Mouse (Mus musculus): ENCODE results near the gene Theg. TPM values are rescaled to one million over a fixed set of nuclear protein-coding genes. Genes with fewer than 3 reads are reported as not detected.

Gene Theg
- polyA plus RNA-seq, 1 experiment from 2014 or later, result not detected

GRCm38 (mm10) chr10:79559716-79560115, 27.4 kb downstream of the Theg start:
- no peak overlapping the region for H3K4me2 ChIP-seq (replicated peaks; ENCODE audit: low read depth, low read length)
- H3K27ac ChIP-seq (ENCODE audit: low read length), result no peak overlapping the region
- no peak for ATAC-seq (ENCODE audit: insufficient number of reproducible peaks, insufficient read depth, low FRiP score, low read depth)
- H3K36me3 ChIP-seq (ENCODE audit: control insufficient read depth, insufficient read depth, low read length), result no peaks in the 10 kb centered on the region
- no peaks in the 10 kb centered on the region for H3K9me3 ChIP-seq (ENCODE audit: control insufficient read depth, low read depth, low read length)
- 88% methylated on average over 2 of the region's 2 CpGs for WGBS
- H3K27me3 ChIP-seq (ENCODE audit: control insufficient read depth, insufficient read depth, low read length), result no peaks in the 10 kb centered on the region
- no peak overlapping the region for H3K9ac ChIP-seq (replicated peaks; ENCODE audit: low read depth, low read length)
- H3K4me3 ChIP-seq (ENCODE audit: low read depth, low read length), result no peak overlapping the region
- no peaks in the 10 kb centered on the region for H3K4me1 ChIP-seq (ENCODE audit: control insufficient read depth, insufficient read depth, low read length)

- no peak overlapping the region for H3K9ac ChIP-seq (replicated peaks; ENCODE audit: low read depth, low read length)
- H3K4me2 ChIP-seq (replicated peaks; ENCODE audit: low read depth, low read length), result no peak overlapping the region
- H3K9me3 ChIP-seq (ENCODE audit: control insufficient read depth, low read depth, low read length), result no peaks in the 10 kb centered on the region
- H3K4me3 ChIP-seq (ENCODE audit: low read depth, low read length), result no peak overlapping the region
- peaks cover 15% of the 10 kb centered on the region for H3K4me1 ChIP-seq (ENCODE audit: control insufficient read depth, insufficient read depth, low read length)
- H3K27me3 ChIP-seq (ENCODE audit: control insufficient read depth, insufficient read depth, low read length), result no peaks in the 10 kb centered on the region
- H3K27ac ChIP-seq (ENCODE audit: low read length), result no peak overlapping the region
- WGBS, result 94% methylated on average over 5 of the region's 5 CpGs
- H3K36me3 ChIP-seq (ENCODE audit: control insufficient read depth, insufficient read depth, low read length), result no peaks in the 10 kb centered on the region
- ATAC-seq (ENCODE audit: insufficient number of reproducible peaks, insufficient read depth, low FRiP score, low read depth), result no peak
Measured at GRCm38 (mm10) chr10:79557496-79557895, 29.6 kb downstream of the Theg start.

- no peaks in the 10 kb centered on the region for H3K27me3 ChIP-seq (ENCODE audit: control insufficient read depth, insufficient read depth, low read length)
- no peak overlapping the region for H3K4me2 ChIP-seq (replicated peaks; ENCODE audit: low read depth, low read length)
- H3K36me3 ChIP-seq (ENCODE audit: control insufficient read depth, insufficient read depth, low read length), result no peaks in the 10 kb centered on the region
- no peak for ATAC-seq (ENCODE audit: insufficient number of reproducible peaks, insufficient read depth, low FRiP score, low read depth)
- 86% methylated on average over 5 of the region's 5 CpGs for WGBS
- peaks cover 18% of the 10 kb centered on the region for H3K4me1 ChIP-seq (ENCODE audit: control insufficient read depth, insufficient read depth, low read length)
- H3K27ac ChIP-seq (ENCODE audit: low read length), result no peak overlapping the region
- H3K9me3 ChIP-seq (ENCODE audit: control insufficient read depth, low read depth, low read length), result no peaks in the 10 kb centered on the region
- no peak overlapping the region for H3K4me3 ChIP-seq (ENCODE audit: low read depth, low read length)
- no peak overlapping the region for H3K9ac ChIP-seq (replicated peaks; ENCODE audit: low read depth, low read length)
Measured at GRCm38 (mm10) chr10:79556951-79557350, 30.2 kb downstream of the Theg start.

DNA sequence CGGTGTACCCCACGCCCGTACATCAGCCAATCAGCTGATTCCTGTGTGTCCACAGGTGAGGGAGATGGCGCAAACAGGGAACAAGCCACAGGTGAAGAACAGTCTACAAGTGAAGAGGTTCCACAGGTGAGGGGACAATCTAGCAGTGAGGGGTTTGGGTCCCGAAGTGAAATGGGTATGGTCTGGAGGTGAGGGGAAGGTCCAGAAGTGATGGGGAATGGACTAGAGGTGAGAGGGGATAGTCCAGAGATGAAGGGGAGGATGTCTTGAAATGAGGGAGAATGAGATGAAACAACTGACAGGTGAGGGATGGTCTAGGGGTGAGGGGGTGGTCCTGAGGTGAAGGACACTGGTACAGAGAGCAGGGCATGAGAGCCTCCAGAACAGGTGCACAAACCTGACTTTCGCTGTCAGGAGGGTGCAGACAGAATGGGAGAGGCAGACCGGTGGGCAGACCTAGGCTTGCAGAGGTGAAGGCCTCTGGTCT, 31.9 kb downstream of the Theg start:
- WGBS, result 24% methylated on average over 7 of the region's 7 CpGs
- H3K36me3 ChIP-seq (ENCODE audit: control insufficient read depth, insufficient read depth, low read length), result peaks cover 1% of the 10 kb centered on the region; the same call in 1 of the 2 replicates

GRCm38 (mm10) chr10:79554330-79555237, 32.5 kb downstream of the Theg start, which contains the start of gene Mier2:
Gene Mier2 (minus strand): TSS chr10:79555199.
- WGBS, result 2% methylated on average over 98 of the region's 108 CpGs
- Histone ChIP-seq H3K27me3 (ENCODE audit: control insufficient read depth, insufficient read depth, low read length) (no peaks in the 10 kb centered on the region), H3K4me3 (ENCODE audit: low read depth, low read length) (peak within 1 kb of the TSS; percentile 85), H3K9ac (replicated peaks; ENCODE audit: low read depth, low read length) (peak within 1 kb of the TSS; percentile 92), H3K9me3 (ENCODE audit: control insufficient read depth, low read depth, low read length) (no peaks in the 10 kb centered on the region), H3K4me1 (ENCODE audit: control insufficient read depth, insufficient read depth, low read length) (peaks cover 18% of the 10 kb centered on the region), H3K4me2 (replicated peaks; ENCODE audit: low read depth, low read length) (peak within 1 kb of the TSS; percentile 75), H3K27ac (ENCODE audit: low read length) (peak within 1 kb of the TSS; percentile 27; the same call in 1 of the 2 replicates), H3K36me3 (ENCODE audit: control insufficient read depth, insufficient read depth, low read length) (peaks cover 8% of the 10 kb centered on the region)
- peak; percentile 88 for ATAC-seq (ENCODE audit: insufficient number of reproducible peaks, insufficient read depth, low FRiP score, low read depth)

More for the DNA sequence above, 31.9 kb downstream of the Theg start:
- Histone ChIP-seq H3K4me2 (replicated peaks; ENCODE audit: low read depth, low read length) (peak overlapping the region; percentile 75), H3K9ac (replicated peaks; ENCODE audit: low read depth, low read length) (peak overlapping the region; percentile 92), H3K27ac (ENCODE audit: low read length) (no peak overlapping the region), H3K4me1 (ENCODE audit: control insufficient read depth, insufficient read depth, low read length) (peaks cover 18% of the 10 kb centered on the region), H3K27me3 (ENCODE audit: control insufficient read depth, insufficient read depth, low read length) (no peaks in the 10 kb centered on the region), H3K4me3 (ENCODE audit: low read depth, low read length) (peak overlapping the region; percentile 85), H3K9me3 (ENCODE audit: control insufficient read depth, low read depth, low read length) (no peaks in the 10 kb centered on the region)
- ATAC-seq (ENCODE audit: insufficient number of reproducible peaks, insufficient read depth, low FRiP score, low read depth), result peak; percentile 3; the same call in 1 of the 2 replicates

- 24% methylated on average over 10 of the region's 10 CpGs for WGBS
- Histone ChIP-seq H3K4me2 (replicated peaks; ENCODE audit: low read depth, low read length) (peak overlapping the region; percentile 75), H3K36me3 (ENCODE audit: control insufficient read depth, insufficient read depth, low read length) (peaks cover 17% of the 10 kb centered on the region), H3K9me3 (ENCODE audit: control insufficient read depth, low read depth, low read length) (no peaks in the 10 kb centered on the region), H3K9ac (replicated peaks; ENCODE audit: low read depth, low read length) (peak overlapping the region; percentile 92; the same call in 1 of the 2 replicates), H3K27ac (ENCODE audit: low read length) (no peak overlapping the region), H3K4me1 (ENCODE audit: control insufficient read depth, insufficient read depth, low read length) (peaks cover 18% of the 10 kb centered on the region), H3K4me3 (ENCODE audit: low read depth, low read length) (peak overlapping the region; percentile 85), H3K27me3 (ENCODE audit: control insufficient read depth, insufficient read depth, low read length) (no peaks in the 10 kb centered on the region)
- ATAC-seq (ENCODE audit: insufficient number of reproducible peaks, insufficient read depth, low FRiP score, low read depth), result no peak
Measured at GRCm38 (mm10) chr10:79553691-79554090, 33.4 kb downstream of the Theg start.

DNA sequence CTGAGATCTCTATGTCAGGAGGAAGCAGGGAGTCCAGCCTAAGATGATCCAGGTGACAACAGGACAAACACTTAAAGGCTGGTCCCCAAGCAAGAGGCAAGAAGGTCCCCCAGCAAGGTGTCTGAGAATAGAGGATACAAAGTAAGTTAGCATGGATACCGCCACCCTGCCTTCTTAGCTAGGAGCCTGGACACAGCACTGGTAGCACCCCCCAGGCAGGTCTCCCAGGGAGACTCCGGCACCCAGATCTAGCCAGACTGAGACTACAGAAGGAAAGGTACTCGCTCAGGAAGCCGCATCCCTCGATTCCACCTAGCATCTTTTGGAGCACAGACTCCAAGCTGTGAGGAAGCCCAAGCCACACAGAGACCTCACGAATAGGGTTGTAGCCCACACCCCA, 34.0 kb downstream of the Theg start:
- WGBS, result 85% methylated on average over 6 of the region's 6 CpGs
- Histone ChIP-seq H3K9me3 (ENCODE audit: control insufficient read depth, low read depth, low read length) (no peaks in the 10 kb centered on the region), H3K4me3 (ENCODE audit: low read depth, low read length) (peak overlapping the region; percentile 85; the same call in 1 of the 2 replicates), H3K4me1 (ENCODE audit: control insufficient read depth, insufficient read depth, low read length) (peaks cover 18% of the 10 kb centered on the region), H3K9ac (replicated peaks; ENCODE audit: low read depth, low read length) (peak overlapping the region; percentile 92; the same call in 1 of the 2 replicates), H3K36me3 (ENCODE audit: control insufficient read depth, insufficient read depth, low read length) (peaks cover 22% of the 10 kb centered on the region), H3K27ac (ENCODE audit: low read length) (no peak overlapping the region), H3K4me2 (replicated peaks; ENCODE audit: low read depth, low read length) (peak overlapping the region; percentile 75), H3K27me3 (ENCODE audit: control insufficient read depth, insufficient read depth, low read length) (no peaks in the 10 kb centered on the region)
- ATAC-seq (ENCODE audit: insufficient number of reproducible peaks, insufficient read depth, low FRiP score, low read depth), result no peak

GRCm38 (mm10) chr10:79552531-79552930, 34.6 kb downstream of the Theg start:
- 81% methylated on average over 8 of the region's 8 CpGs for WGBS
- Histone ChIP-seq H3K9me3 (ENCODE audit: control insufficient read depth, low read depth, low read length) (no peaks in the 10 kb centered on the region), H3K9ac (replicated peaks; ENCODE audit: low read depth, low read length) (no peak overlapping the region), H3K27ac (ENCODE audit: low read length) (no peak overlapping the region), H3K4me2 (replicated peaks; ENCODE audit: low read depth, low read length) (no peak overlapping the region), H3K27me3 (ENCODE audit: control insufficient read depth, insufficient read depth, low read length) (no peaks in the 10 kb centered on the region), H3K4me3 (ENCODE audit: low read depth, low read length) (no peak overlapping the region), H3K36me3 (ENCODE audit: control insufficient read depth, insufficient read depth, low read length) (peaks cover 28% of the 10 kb centered on the region), H3K4me1 (ENCODE audit: control insufficient read depth, insufficient read depth, low read length) (peaks cover 18% of the 10 kb centered on the region)
- ATAC-seq (ENCODE audit: insufficient number of reproducible peaks, insufficient read depth, low FRiP score, low read depth), result no peak
